Mouse (Mus musculus): ENCODE results near the gene LTO1.

The LTO1 gene

GRCm38 (mm10) chr7:144907793-144908192, 7.1 kb upstream of the LTO1 start:
- DNase-seq (ENCODE audit: low read depth in 2 of 2, low spot score in 2 of 2): no peak

GRCm38 (mm10) chr7:144908705-144909104, 6.2 kb upstream of the LTO1 start:
- DNase-seq (ENCODE audit: low read depth in 2 of 2, low spot score in 2 of 2): no peak

GRCm38 (mm10) chr7:144911121-144911520, 3.8 kb upstream of the LTO1 start:
- DNase-seq (ENCODE audit: low read depth in 2 of 2, low spot score in 2 of 2): no peak

- no peak for DNase-seq (ENCODE audit: low read depth in 2 of 2, low spot score in 2 of 2)
Observed at GRCm38 (mm10) chr7:144912897-144913296, 2.0 kb upstream of the LTO1 start.

GRCm38 (mm10) chr7:144914296-144914947, 478 bp upstream of the LTO1 start:
- no peak for DNase-seq (ENCODE audit: low read depth in 2 of 2, low spot score in 2 of 2)

GRCm38 (mm10) chr7:144918823-144919222, 3.9 kb downstream of the LTO1 start:
- DNase-seq (ENCODE audit: low read depth in 2 of 2, low spot score in 2 of 2): no peak

- DNase-seq (ENCODE audit: low read depth in 2 of 2, low spot score in 2 of 2): no peak
Observed at GRCm38 (mm10) chr7:144927591-144927990, 12.7 kb downstream of the LTO1 start.

- no peak for DNase-seq (ENCODE audit: low read depth in 2 of 2, low spot score in 2 of 2)
Observed at GRCm38 (mm10) chr7:144928009-144928888, 13.3 kb downstream of the LTO1 start.

- DNase-seq (ENCODE audit: low read depth in 2 of 2, low spot score in 2 of 2): no peak
Observed at GRCm38 (mm10) chr7:144928889-144929210, 13.9 kb downstream of the LTO1 start.

- DNase-seq (ENCODE audit: low read depth in 2 of 2, low spot score in 2 of 2): no peak
Observed at GRCm38 (mm10) chr7:144929506-144929905, 14.6 kb downstream of the LTO1 start.

- DNase-seq (ENCODE audit: low read depth in 2 of 2, low spot score in 2 of 2): no peak
Observed at GRCm38 (mm10) chr7:144929931-144930330, 15.0 kb downstream of the LTO1 start.

- peak in 1 of 2 experiments; percentile 38 for DNase-seq (ENCODE audit: low read depth in 2 of 2, low spot score in 2 of 2)
Observed at GRCm38 (mm10) chr7:144931778-144932177, 16.9 kb downstream of the LTO1 start.

GRCm38 (mm10) chr7:144932389-144932937, 17.6 kb downstream of the LTO1 start:
- DNase-seq (ENCODE audit: low read depth in 2 of 2, low spot score in 2 of 2): no peak

GRCm38 (mm10) chr7:144933336-144933735, 18.4 kb downstream of the LTO1 start:
- DNase-seq (ENCODE audit: low read depth in 2 of 2, low spot score in 2 of 2): no peak

- DNase-seq (ENCODE audit: low read depth in 2 of 2, low spot score in 2 of 2): no peak
Observed at GRCm38 (mm10) chr7:144933796-144934195, 18.9 kb downstream of the LTO1 start.

GRCm38 (mm10) chr7:144934901-144935300, 20.0 kb downstream of the LTO1 start:
- no peak for DNase-seq (ENCODE audit: low read depth in 2 of 2, low spot score in 2 of 2)

- no peak for DNase-seq (ENCODE audit: low read depth in 2 of 2, low spot score in 2 of 2)
Observed at GRCm38 (mm10) chr7:144935563-144935962, 20.7 kb downstream of the LTO1 start.

GRCm38 (mm10) chr7:144936311-144936880, 21.5 kb downstream of the LTO1 start:
- DNase-seq (ENCODE audit: low read depth in 2 of 2, low spot score in 2 of 2): no peak

- peak; percentile 76 to 81 for DNase-seq (ENCODE audit: low read depth in 2 of 2, low spot score in 2 of 2)
Observed at GRCm38 (mm10) chr7:144937490-144937889, 22.6 kb downstream of the LTO1 start.

GRCm38 (mm10) chr7:144937899-144938517, 23.1 kb downstream of the LTO1 start:
- DNase-seq (ENCODE audit: low read depth in 2 of 2, low spot score in 2 of 2): no peak

GRCm38 (mm10) chr7:144938661-144939343, 23.9 kb downstream of the LTO1 start:
- DNase-seq (ENCODE audit: low read depth in 2 of 2, low spot score in 2 of 2): no peak
